Mouse (Mus musculus) A20 (cell line): ENCODE results near the gene Xrcc1.

ENCODE experiments used
- DNase-seq: peaks from one replicate; pipeline ENCODE4 v3.0.0-alpha.2; 2011; ENCODE audit warnings: low read depth, low spot score

The Xrcc1 gene

GRCm38 (mm10) chr7:24564607-24565265, 18.6 kb downstream of the Xrcc1 start:
- DNase-seq, result peak; percentile 95

GRCm38 (mm10) chr7:24565627-24566026, 19.5 kb downstream of the Xrcc1 start:
- DNase-seq, result peak; percentile 64

- no peak for DNase-seq
These were observed 20.1 kb downstream of the Xrcc1 start for GRCm38 (mm10) chr7:24566206-24566605.

- DNase-seq, result no peak
These were observed 22.4 kb downstream of the Xrcc1 start for GRCm38 (mm10) chr7:24568512-24568911.

- DNase-seq, result no peak
These were observed 25.0 kb downstream of the Xrcc1 start for GRCm38 (mm10) chr7:24571071-24571470.

- peak; percentile 55 for DNase-seq
These were observed 26.4 kb downstream of the Xrcc1 start for GRCm38 (mm10) chr7:24572455-24572854.

- no peak for DNase-seq
These were observed 28.2 kb downstream of the Xrcc1 start for GRCm38 (mm10) chr7:24574224-24574796.

- DNase-seq, result no peak
These were observed 31.7 kb downstream of the Xrcc1 start for GRCm38 (mm10) chr7:24577811-24578210.

- DNase-seq, result no peak
These were observed 38.8 kb downstream of the Xrcc1 start for GRCm38 (mm10) chr7:24584876-24585275.

- DNase-seq, result no peak
These were observed 39.9 kb downstream of the Xrcc1 start for GRCm38 (mm10) chr7:24585995-24586394.

- DNase-seq, result no peak
These were observed 40.7 kb downstream of the Xrcc1 start for GRCm38 (mm10) chr7:24586828-24587227.

- DNase-seq, result no peak
These were observed 41.4 kb downstream of the Xrcc1 start, which contains the start of the genes Ethe1 and Zfp575 for GRCm38 (mm10) chr7:24587330-24588105. Ethe1 (plus strand) TSS chr7:24587543. Zfp575 (minus strand) TSS chr7:24587641.

GRCm38 (mm10) chr7:24588336-24588735, 42.2 kb downstream of the Xrcc1 start:
- DNase-seq, result no peak

GRCm38 (mm10) chr7:24591735-24592134, 45.6 kb downstream of the Xrcc1 start:
- DNase-seq, result peak; percentile 46

- DNase-seq, result no peak
These were observed 46.1 kb downstream of the Xrcc1 start for GRCm38 (mm10) chr7:24592163-24592562.

GRCm38 (mm10) chr7:24592781-24593180, 46.7 kb downstream of the Xrcc1 start:
- no peak for DNase-seq

- peak; percentile 87 for DNase-seq
These were observed 47.7 kb downstream of the Xrcc1 start for GRCm38 (mm10) chr7:24593621-24594308.

- DNase-seq, result no peak
These were observed 48.3 kb downstream of the Xrcc1 start for GRCm38 (mm10) chr7:24594309-24594803.

- no peak for DNase-seq
These were observed 49.4 kb downstream of the Xrcc1 start for GRCm38 (mm10) chr7:24595464-24595863.

- DNase-seq, result no peak
These were observed 52.0 kb downstream of the Xrcc1 start for GRCm38 (mm10) chr7:24598121-24598520.

GRCm38 (mm10) chr7:24599211-24600067, 53.4 kb downstream of the Xrcc1 start:
- peak; percentile 50 for DNase-seq
